Mouse (Mus musculus) liver, embryonic 14.5 days (tissue): ENCODE data around the gene Zbtb41.

ENCODE experiments used
- CTCF ChIP-seq: IDR thresholded peaks from 2 replicates; pipeline ENCODE4 v1.5.1; 2016; ENCODE audit warnings: antibody characterized with exemption, low read depth, control low read depth
- EP300 ChIP-seq: IDR thresholded peaks from 2 replicates; pipeline ENCODE4 v1.6.1; 2016; ENCODE audit warnings: antibody characterized with exemption, low read depth

DNA sequence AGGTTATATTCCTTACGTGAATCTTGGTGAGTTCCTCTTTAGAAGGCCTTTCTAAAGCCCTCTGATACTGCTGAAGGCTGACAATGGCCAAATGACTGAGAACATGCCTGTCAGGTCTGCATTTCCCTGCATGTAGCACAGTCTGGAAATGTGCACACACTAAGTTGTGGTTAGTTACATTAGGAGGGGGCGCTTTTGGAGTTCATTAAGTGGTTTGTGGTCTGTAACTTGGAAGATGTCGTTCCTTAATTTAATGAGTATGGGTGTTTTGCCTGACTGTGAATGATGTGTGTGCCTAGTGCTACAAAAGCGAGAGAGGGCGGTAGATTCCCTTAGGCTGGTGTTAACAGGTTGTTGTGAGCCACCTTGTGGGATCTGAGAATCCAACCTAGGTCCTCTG is 38.7 kb downstream of the Zbtb41 start:
- TF ChIP-seq CTCF (no peak), EP300 (no peak)
